Mouse (Mus musculus) G1E-ER4 (cell line): ENCODE data around the gene Brsk1. TPM values are rescaled to one million over a fixed set of nuclear protein-coding genes. Genes with fewer than 3 reads are reported as not detected.

ENCODE experiments used
- GATA1 ChIP-seq: IDR thresholded peaks from one replicate; pipeline ENCODE4 v1.8.0; 2012; ENCODE audit warnings: low read length, inconsistent platforms
- polyA plus RNA-seq: library from polyadenylated mRNA; stranded (reverse); fragments of >175 nt; gene quantifications from 2 replicates; pipeline ENCODE4 v1.2.3, GENCODE M21; 2012

Brsk1 gene
- polyA plus RNA-seq, 1 experiment = not detected

- no peak for TF ChIP-seq GATA1
Measured at GRCm38 (mm10) chr7:4658912-4659551, 31.4 kb upstream of the Brsk1 start, which contains the start of gene Ppp6r1. Gene Ppp6r1, minus strand, starts transcription at chr7:4659019.

DNA sequence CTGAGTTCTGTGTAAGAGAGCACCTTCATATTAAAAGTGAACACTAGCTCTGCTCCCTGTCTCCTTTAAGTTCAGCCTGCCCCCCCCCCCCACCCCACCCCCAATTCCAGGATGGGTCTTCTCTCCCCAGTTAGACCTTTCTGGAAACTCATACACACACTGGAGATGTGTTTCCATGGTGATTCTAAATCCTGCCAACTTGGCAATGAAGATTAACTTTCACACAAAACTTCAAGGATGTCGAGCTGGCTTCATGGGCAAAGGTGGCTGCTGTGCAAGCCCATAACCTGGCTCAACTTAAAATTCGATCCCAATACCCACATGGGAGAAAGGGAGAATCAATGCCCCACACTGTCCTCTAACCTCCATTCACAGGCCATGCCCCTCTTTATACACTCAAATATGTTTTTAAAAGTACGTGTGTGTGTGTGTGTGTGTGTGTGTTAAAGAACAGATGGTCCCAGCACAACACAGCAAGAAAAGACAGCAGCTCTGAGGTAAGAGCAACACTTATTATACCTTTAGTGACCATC lies 30.4 kb upstream of the Brsk1 start:
- TF ChIP-seq GATA1 = no peak

DNA sequence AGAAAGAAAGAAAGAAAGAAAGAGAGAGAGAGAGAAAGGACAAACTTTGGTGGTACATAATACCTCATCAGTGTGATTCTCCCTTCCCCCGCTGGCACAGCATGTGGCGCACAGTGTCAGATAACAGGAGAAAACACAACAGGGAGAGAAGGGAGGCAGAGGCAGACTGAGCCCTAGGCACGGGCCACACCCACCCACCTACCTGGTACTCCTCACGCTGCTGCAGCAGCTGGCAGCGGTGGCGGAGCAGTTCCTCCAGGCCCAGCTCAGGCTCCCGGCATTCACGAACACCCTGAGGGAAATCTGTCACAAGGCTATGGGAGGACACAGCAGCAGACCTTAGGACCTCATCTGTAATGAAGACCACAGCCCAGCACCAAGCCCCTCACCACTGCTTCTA lies 27.2 kb upstream of the Brsk1 start:
- no peak for TF ChIP-seq GATA1

GRCm38 (mm10) chr7:4663742-4664141 lies 26.7 kb upstream of the Brsk1 start:
- TF ChIP-seq GATA1 = no peak

DNA sequence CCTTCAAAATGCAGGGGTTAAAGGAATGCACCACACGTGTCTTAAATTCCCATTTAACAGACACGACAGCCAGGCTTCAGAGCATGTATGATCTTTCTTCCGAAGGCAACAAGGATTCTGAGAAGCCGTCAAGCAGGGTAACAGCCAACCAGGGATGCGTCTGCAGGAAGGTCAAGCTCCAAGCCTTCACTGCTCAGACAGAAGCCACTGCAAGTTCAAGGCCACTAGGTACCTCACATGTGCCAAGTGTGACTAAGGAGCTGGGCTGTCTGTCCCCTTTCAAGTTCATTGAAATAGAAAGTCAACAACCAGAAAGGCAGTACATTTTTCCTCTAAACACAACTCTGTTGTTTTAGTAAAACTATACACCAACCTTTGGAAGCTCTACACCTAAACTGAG lies 23.5 kb upstream of the Brsk1 start:
- TF ChIP-seq GATA1 = no peak

- no peak for TF ChIP-seq GATA1
Measured at GRCm38 (mm10) chr7:4668506-4668905, 21.9 kb upstream of the Brsk1 start.

GRCm38 (mm10) chr7:4669156-4669555 lies 21.2 kb upstream of the Brsk1 start:
- no peak for TF ChIP-seq GATA1

DNA sequence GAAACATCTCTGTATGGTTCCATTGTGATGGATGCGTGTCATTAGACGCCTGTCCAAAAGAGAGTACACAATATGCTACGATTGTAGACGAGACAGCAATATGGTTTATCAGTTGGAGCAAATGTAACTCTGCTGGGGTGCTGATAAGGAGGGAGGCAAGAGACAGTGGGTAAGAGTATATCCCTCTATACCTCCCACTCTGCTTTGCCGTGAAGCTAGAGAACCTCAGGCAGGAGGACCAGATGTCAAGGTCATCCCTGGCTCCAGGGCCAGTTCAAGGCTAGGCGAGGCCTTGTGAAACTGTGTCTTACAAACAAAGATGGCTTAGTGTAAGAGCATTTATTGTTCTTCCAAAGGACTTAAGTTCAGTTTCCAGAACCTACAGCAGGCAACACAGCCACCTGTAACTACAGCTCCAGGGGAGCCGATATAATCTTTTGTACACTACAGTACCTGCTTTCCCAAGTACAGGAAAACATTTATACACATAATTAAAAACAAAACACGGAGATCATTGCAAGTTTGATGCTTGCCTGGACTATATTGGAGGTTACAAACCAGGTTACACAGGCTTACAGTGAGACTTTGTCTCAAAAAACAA lies 19.6 kb upstream of the Brsk1 start:
- TF ChIP-seq GATA1 = peak; percentile 69

DNA sequence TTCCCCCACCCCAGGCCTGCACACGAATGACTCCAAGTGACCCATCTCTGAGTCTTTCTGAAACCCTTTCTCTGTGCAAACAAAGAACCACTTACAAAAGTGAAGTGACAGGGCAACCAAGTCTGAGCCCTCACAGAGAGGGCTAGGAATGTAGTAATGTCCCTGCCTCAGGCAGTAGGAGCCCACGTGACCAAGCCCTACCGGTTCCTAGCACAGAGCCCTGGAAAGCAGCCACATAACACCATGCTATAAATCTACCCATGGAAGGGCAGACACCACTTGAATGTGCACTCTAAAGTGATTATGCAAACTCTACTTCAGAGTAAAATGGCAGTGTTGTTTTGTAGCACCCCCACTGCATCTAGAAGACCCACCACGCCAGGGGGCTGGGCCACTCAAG lies 18.4 kb upstream of the Brsk1 start:
- no peak for TF ChIP-seq GATA1

DNA sequence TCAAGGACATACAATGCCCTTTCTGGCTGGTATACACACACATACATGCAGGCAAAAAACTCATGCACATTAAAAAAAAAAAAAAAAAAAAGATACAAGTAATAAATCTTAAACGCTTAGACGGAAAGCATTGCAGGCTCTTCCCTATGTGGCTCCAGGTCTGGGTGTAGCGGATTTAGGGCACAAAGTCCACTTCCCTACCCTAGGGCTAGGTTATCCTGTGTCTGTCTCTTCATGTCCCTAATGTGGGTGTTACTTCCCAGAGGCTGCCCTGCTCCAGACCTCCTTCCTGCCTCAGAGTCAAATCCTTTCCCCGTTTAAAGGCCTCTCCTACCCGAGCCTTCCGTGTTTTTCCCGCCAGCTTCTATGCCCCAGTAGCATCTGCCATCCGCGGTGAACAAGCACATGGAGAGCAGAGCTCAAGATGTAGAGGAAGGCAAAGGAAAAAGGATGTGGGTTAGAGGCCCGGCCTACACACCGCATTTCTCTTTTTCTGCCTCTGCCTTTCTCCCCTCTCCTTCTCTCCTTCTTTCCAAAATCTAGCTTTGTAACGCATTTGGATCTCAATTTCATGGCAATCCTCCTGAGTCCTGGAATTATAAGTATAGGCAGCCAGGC lies 16.2 kb upstream of the Brsk1 start:
- TF ChIP-seq GATA1 = no peak

DNA sequence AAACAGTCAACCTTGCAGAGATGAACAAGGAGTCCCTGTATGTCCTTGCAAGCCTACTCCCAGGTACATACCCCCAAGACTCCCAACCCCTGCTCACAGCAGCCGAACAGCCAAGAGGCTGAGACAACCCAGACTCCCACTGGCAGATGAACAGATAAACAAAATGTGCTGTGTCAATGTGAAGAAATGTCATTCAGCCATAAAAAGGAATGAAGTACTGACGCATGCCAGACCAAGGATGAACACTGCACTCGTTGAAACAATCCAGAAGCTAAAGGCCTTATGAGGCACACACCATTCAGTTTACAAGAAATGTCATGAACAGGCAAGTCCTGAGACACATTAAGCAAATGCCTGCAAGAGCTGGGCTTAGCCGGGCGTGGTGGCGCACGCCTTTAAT lies 15.2 kb upstream of the Brsk1 start:
- TF ChIP-seq GATA1 = no peak

- TF ChIP-seq GATA1 = no peak
Measured at GRCm38 (mm10) chr7:4683307-4683706, 7.1 kb upstream of the Brsk1 start.

GRCm38 (mm10) chr7:4684203-4684602 lies 6.2 kb upstream of the Brsk1 start:
- no peak for TF ChIP-seq GATA1

DNA sequence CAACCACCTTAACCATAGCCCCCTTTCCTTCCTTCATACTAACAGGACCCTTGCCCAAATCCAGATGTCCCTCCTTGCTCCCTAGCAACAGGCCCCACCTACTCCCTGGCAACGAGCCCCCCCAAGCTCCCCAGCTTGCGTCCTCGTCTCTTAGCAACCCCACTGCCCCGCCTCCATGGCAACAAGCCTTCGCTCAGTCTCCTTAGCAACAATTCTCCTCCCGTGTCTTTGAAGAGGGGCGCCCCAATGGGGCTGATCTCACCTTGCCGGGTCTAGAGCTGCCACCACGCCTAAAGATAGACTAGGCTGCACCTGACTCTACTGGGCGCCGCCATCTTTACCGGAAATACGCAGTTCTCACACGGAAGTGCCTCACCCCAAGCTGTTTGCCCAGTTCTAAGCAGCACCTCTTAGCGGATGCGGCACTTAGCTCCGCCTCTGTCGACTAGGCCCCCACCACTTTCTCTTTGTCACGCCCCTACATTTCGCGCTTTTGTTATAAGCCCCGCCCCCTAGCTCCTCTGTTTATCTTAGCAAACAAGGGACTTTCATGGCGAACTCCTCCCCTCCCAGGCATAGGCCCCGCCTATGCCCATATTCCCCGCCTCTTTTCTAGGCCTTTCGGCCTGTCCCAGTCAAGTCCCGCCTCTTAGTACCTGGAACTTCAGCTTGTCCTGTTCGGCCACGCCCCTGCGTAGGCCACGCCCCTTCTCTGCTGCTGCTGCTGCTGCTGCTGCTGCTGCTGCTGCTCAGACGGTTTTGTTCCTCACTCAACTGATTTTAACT lies 5.6 kb upstream of the Brsk1 start, which contains the start of gene Hspbp1:
Hspbp1 (minus strand) TSS at position 437 of the 786 bp plus-strand sequence.
- TF ChIP-seq GATA1 = no peak

GRCm38 (mm10) chr7:4690951-4691653 lies 698 bp downstream of the Brsk1 start:
- no peak for TF ChIP-seq GATA1
